In genomic region chrX:85207001-85207400, GRCm38 (mm10) we compare ENCODE assay signal across 33 mouse cellular contexts. TPM values are rescaled to one million over a fixed set of nuclear protein-coding genes. Genes with fewer than 3 reads are reported as not detected.
"Had no signal": no experiment of that assay in that cellular context is flagged by ENCODE, and none has a peak within 500 bp of the region (broad histone marks: within the 10 kb centered on the region; RNA-seq: fewer than 3 reads in every experiment).

No protein-coding gene starts in this region.

- H3K4me3 ChIP-seq: left cerebral cortex, adult 2 months; limb, embryonic 10.5 days; limb, embryonic 12.5 days; limb, embryonic 13.5 days; limb, embryonic 15.5 days; liver, embryonic 12.5 days; liver, embryonic 13.5 days; liver, embryonic 15.5 days; lung, embryonic 15.5 days; megakaryocyte, embryonic 14.5 days; midbrain, embryonic 10.5 days; midbrain, embryonic 12.5 days; midbrain, embryonic 13.5 days; midbrain, embryonic 15.5 days; myocyte; neural tube, embryonic 12.5 days; neural tube, embryonic 13.5 days had no signal

- H3K27ac ChIP-seq: left cerebral cortex, adult 2 months; limb, embryonic 10.5 days; limb, embryonic 12.5 days; limb, embryonic 13.5 days; limb, embryonic 15.5 days; liver, embryonic 12.5 days; liver, embryonic 13.5 days; liver, embryonic 14.5 days; liver, embryonic 15.5 days; lung, embryonic 15.5 days; macrophage; midbrain, embryonic 10.5 days; midbrain, embryonic 12.5 days; midbrain, embryonic 13.5 days; midbrain, embryonic 15.5 days; neural tube, embryonic 12.5 days; neural tube, embryonic 13.5 days had no signal

- H3K9me3 ChIP-seq: limb, embryonic 10.5 days; limb, embryonic 12.5 days; limb, embryonic 13.5 days; limb, embryonic 15.5 days; liver, embryonic 12.5 days; liver, embryonic 13.5 days; liver, embryonic 15.5 days; lung, embryonic 15.5 days; megakaryocyte, embryonic 14.5 days; midbrain, embryonic 10.5 days; midbrain, embryonic 12.5 days; midbrain, embryonic 13.5 days; midbrain, embryonic 15.5 days; neural tube, embryonic 12.5 days; neural tube, embryonic 13.5 days had no signal

- H3K9ac ChIP-seq: limb, embryonic 12.5 days; limb, embryonic 13.5 days; limb, embryonic 15.5 days; liver, embryonic 12.5 days; liver, embryonic 13.5 days; liver, embryonic 14.5 days; liver, embryonic 15.5 days; liver, postnatal 0 days; lung, embryonic 15.5 days; midbrain, embryonic 12.5 days; midbrain, embryonic 13.5 days; midbrain, embryonic 15.5 days; neural tube, embryonic 12.5 days; neural tube, embryonic 13.5 days had no signal

- DNase-seq: layer of hippocampus, postnatal 36 days; left cerebral cortex, postnatal 4 days; liver; liver, embryonic 13.5 days; liver, postnatal 0 days; midbrain, embryonic 14.5 days had no signal

- H3K4me2 ChIP-seq: limb, embryonic 12.5 days; limb, embryonic 13.5 days; limb, embryonic 15.5 days; liver, embryonic 11.5 days; liver, embryonic 12.5 days; liver, embryonic 13.5 days; liver, embryonic 15.5 days; lung, embryonic 15.5 days; midbrain, embryonic 11.5 days; midbrain, embryonic 12.5 days; midbrain, embryonic 13.5 days; midbrain, embryonic 15.5 days; neural tube, embryonic 12.5 days; neural tube, embryonic 13.5 days had no signal

- H3K36me3 ChIP-seq: limb, embryonic 10.5 days; limb, embryonic 12.5 days; limb, embryonic 13.5 days; limb, embryonic 15.5 days; liver, embryonic 12.5 days; liver, embryonic 13.5 days; liver, embryonic 15.5 days; lung, embryonic 15.5 days; midbrain, embryonic 10.5 days; midbrain, embryonic 12.5 days; midbrain, embryonic 13.5 days; midbrain, embryonic 15.5 days; neural tube, embryonic 12.5 days; neural tube, embryonic 13.5 days had no signal

- ATAC-seq: liver, embryonic 12.5 days; liver, postnatal 0 days; midbrain, embryonic 13.5 days; midbrain, embryonic 15.5 days; midbrain, embryonic 16.5 days had no signal

- H3K27me3 ChIP-seq: limb, embryonic 15.5 days; liver, embryonic 12.5 days; liver, embryonic 13.5 days; liver, embryonic 15.5 days; lung, embryonic 15.5 days; midbrain, embryonic 12.5 days; midbrain, embryonic 13.5 days; midbrain, embryonic 15.5 days; neural tube, embryonic 12.5 days; neural tube, embryonic 13.5 days had no signal

- H3K4me1 ChIP-seq: limb, embryonic 10.5 days; limb, embryonic 12.5 days; limb, embryonic 13.5 days; limb, embryonic 15.5 days; liver, embryonic 12.5 days; liver, embryonic 13.5 days; liver, embryonic 15.5 days; lung, embryonic 15.5 days; megakaryocyte, embryonic 14.5 days; midbrain, embryonic 10.5 days; midbrain, embryonic 12.5 days; midbrain, embryonic 13.5 days; midbrain, embryonic 15.5 days; neural tube, embryonic 12.5 days; neural tube, embryonic 13.5 days had no signal

RNA-seq across cellular contexts. Expression of gene Fthl17a, which starts 42.5 kb away (rescaled TPM):
- polyA plus RNA-seq: limb, embryonic 10.5 days; limb, embryonic 11.5 days; limb, embryonic 12.5 days; limb, embryonic 13.5 days; limb, embryonic 15.5 days; liver, adult 2 months; liver, embryonic 11.5 days; liver, embryonic 12.5 days; liver, embryonic 13.5 days; liver, embryonic 14.5 days; liver, embryonic 15.5 days; liver, embryonic 16.5 days; liver, postnatal 0 days; lung, embryonic 15.5 days; lung, embryonic 16.5 days; macrophage; midbrain, embryonic 10.5 days; midbrain, embryonic 11.5 days; midbrain, embryonic 12.5 days; midbrain, embryonic 13.5 days; midbrain, embryonic 14.5 days; midbrain, embryonic 15.5 days; midbrain, embryonic 16.5 days; midbrain, postnatal 0 days; myocyte; neural tube, embryonic 11.5 days; neural tube, embryonic 12.5 days; neural tube, embryonic 13.5 days had no signal
